Mouse (Mus musculus) brain, embryonic 18.5 days (tissue): ENCODE measurements around the gene Gm49416.
"Not testable (repeated sequence)": the region's sequence is repeated elsewhere in the genome, so short reads cannot be mapped to it uniquely, and the experiment has no call there.

Source experiments
- DNase-seq: peaks from one replicate; pipeline ENCODE4 v3.0.0-alpha.2; 2012; ENCODE audit warnings: low read depth, low spot score

Gene Gm49416

DNA sequence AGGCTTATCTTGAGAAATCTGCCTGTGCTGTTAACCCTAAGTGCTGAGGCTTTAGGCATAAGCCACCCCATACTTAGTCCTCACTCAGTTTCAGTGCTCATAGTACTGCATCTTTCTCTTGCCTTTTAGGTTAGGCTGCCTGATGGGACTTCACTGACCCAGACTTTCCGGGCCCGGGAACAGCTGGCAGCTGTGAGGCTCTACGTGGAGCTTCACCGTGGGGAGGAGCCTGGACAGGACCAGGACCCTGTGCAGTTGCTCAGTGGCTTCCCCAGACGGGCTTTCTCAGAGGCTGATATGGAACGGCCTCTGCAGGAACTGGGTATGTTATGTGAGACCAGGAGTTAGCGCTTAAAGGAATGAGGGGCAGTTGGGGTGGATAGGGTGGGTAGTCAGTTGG, 13.7 kb upstream of the Gm49416 start:
- no peak for DNase-seq

DNA sequence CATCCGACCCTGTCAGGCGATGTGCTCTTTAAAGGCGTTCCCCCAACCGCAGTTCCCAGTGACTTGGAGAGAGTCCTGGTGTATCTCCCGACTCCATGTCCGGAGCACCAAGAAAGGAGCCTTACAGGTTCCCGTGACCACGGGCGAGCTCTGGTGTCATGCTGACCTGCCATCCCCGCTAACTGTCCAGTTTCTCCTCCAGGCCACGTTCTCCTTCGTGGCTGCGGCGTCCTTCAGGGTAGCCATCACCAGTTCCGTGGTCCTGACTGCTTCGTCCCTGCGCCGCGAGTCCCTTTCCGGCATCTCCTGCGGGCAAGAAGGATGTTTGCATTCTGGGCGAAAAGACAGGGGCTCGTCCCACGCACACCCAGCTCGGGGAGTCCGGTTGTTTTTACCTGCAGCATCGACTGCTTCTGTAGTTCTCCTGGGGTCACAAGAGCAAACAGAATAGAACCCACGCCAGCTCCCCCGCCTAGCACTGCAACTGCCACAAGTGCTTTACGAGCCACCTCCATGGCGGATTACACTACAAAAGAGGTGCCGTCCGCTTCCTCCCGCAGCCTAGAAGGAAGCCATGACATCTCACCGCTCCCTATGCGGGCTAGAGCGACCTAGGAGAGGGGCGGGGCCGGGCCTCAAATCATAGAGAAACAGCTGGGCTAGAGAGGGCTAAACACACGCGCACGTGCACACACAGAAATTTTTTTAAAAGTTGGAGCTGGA, 8.3 kb upstream of the Gm49416 start, which contains the start of gene Uqcc3:
TSS of gene Uqcc3 (minus strand) at position 613 of the 723 bp plus-strand sequence.
- DNase-seq = peak; percentile 74

DNA sequence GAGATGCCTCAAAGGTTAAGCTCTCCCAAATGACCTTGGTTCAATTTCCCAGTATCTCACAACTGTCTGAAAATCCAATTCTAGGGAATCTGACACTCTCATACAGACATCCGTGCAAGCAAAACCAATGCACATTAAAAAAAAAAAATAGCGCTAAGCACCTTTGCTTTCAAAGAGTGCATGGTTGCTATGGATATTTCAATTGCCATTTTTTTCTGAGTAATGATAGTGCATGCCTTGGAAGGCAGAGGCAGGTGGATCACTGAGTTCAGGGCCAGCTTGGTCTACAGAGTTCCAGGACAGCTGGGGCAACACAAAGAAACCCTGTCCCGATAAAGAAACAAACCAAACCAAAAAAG, 7.7 kb upstream of the Gm49416 start:
- no peak for DNase-seq

DNA sequence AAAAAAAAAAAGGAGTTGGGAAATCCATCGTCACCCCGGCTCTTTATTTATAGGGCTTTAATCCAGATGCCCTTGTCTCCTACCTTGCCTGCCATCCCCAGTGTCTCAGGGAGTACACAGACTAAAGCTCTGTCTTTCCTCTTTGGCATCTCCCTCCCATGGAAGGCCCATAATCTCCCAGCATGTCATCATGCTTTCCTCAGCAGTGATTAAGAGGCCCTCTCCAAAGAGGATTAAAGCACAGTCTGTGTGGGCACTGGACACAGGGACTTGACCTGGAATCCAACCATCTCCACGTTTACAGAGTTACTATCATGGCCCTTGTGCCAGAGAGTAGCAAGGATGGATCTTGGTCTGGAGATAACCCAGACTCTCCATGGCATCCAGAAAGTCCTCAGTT, 5.1 kb upstream of the Gm49416 start, which contains the start of the genes Lbhd1 and Gm49403:
TSS of gene Lbhd1 (plus strand) at position 117 of the 400 bp plus-strand sequence.
TSS of gene Gm49403 (plus strand) at position 315 of the 400 bp plus-strand sequence.
- DNase-seq = no peak

DNA sequence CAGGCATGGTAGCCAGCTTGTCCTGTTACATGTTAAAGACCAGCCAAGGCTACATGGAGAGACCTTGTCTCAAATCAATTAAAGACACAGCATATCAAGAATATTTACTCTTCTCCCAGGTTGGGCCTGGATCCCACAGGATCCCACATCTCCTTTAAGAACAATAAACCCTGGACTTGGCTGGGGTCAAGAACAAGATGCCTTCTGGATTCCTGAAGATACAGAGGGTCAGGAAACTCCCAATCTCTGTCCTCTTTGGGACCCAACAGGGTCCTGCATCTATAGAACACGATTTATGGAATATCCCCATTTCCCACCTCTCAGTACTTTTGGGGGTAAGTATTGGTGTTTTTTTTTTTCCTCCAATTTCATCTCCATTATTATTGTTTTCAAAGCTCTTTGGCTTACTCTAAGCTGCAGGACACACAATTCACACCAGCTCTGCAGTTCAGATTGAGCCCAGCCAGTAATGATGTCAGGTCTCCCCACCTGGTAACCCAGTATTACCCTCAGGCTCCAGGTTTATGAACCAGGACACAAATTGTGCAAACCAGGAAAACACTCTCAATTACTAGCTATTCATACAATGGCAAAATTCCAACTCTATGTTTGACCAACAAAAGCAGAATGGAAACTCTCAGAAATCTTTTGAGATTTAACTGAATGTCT, 1.7 kb upstream of the Gm49416 start:
- no peak for DNase-seq

DNA sequence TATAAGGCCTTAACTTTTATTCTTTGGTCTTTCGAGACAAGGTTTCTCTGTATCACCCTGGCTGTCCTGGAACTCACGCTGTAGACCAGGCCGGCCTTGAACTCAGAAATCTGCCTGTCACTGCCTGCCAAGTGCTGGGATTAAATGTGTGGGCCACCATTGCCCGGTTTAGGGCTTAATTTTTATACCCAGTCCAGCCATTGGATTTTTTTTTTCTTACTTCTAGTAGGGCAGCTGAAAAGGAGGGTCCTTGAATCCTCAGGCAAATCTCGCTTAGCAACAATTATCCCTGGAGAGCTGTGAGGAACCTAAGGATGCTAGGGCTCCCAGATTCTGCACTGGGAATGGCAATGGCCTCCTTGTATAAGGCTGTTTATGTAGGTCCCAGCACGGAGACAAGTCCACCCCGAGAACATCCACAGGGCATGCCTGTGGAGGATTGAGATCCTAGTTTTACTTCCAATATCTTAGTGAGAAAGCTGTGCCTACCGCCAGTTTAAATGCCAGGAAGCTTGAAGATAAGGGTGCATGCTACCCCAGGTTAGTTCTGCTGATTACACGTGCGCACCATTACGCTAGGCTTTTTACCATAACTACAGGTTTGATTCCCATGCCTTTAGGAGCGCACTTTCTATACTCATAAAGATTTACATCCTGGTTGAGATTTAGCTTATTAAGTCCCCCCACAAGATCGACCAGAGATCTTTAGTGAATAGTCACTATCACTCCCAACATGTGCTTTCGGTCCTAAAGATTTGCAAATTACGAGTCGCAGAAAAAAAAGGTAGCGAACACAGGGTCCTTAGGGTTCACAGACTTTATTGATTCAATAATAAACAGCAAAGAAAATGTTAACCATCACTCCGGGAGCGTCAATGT, 902 bp upstream of the Gm49416 start:
- no peak for DNase-seq

DNA sequence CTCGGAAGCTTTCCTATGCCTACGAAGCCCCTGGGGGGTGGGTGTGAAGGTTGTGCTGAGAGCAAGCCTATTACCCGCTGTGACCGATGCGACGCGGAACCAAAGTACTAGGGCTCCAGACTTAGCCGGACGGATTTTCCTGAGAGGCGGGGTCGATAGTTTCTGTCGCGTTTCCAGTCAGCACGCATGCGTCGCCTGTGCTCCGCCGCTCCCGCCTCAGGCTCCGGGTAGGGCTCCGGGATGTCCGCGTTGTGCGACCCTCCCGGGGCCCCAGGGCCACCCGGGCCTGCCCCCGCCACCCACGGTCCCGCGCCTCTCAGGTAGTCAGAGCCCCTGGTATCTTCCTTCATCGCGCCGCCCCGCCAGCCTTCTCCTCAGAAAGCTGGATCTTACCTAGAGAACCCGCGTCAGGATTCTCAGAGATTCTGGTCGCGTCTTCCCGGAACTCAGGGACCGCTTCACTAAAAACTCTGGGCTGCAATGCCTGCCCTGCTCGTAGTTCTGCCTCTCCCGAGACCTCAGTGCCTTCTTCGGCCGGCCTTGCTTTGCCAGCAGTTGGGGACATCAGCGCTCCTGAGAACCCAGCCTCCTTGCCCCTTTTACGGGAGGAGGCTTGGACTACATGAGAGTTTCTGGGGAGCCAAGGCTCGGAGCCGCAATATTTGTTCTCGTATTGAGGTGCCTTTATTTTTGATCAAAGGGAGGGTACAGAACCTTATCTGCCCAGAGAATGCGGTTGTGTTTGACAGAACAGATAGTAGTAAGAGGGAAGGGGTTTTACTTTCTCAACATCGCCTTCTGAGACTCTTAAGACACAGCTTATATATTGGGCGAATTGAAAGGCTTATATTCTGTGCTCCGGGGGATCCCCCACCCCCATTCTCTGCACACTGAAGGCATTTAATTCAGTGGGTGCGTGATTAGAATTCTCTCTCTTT, 4.4 kb downstream of the Gm49416 start, which contains the start of gene Ints5:
TSS of gene Ints5 (plus strand) at position 177 of the 938 bp plus-strand sequence.
- DNase-seq = peak; percentile 68

DNA sequence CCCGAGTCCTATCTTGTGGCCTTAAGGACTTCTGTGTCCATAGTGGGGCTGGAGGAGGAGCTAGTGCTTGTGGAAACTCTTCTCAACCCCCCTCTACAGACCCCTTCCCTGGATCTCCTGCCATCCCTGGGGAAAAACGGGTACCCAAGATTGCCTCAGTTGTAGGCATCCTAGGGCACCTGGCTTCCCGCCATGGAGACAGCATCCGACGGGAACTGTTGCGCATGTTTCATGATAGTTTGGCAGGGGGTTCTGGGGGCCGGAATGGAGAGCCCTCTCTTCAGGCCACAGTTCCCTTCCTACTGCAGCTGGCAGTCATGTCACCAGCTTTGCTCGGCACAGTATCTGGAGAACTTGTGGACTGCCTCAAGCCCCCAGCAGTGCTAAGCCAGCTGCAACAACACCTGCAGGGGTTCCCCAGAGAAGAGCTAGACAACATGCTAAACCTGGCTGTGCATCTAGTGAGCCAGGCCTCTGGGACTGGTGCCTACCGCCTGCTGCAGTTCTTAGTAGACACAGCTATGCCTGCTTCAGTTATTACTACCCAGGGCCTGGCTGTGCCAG, 6.8 kb downstream of the Gm49416 start:
- no peak for DNase-seq

DNA sequence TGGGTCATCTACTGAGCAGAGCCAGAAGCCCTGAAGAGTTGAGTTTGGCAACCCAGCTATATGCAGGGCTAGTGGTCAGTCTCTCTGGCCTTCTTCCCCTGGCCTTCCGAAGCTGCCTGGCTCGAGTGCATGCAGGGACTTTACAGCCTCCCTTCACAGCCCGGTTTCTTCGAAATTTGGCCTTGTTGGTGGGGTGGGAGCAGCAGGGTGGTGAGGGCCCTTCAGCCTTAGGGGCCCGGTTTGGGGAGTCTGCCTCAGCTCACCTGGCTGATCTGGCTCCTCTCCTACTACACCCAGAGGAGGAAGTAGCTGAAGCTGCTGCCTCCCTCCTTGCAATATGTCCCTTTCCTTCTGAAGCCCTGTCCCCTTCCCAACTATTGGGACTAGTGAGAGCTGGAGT, 7.5 kb downstream of the Gm49416 start:
- DNase-seq = not testable (repeated sequence)

DNA sequence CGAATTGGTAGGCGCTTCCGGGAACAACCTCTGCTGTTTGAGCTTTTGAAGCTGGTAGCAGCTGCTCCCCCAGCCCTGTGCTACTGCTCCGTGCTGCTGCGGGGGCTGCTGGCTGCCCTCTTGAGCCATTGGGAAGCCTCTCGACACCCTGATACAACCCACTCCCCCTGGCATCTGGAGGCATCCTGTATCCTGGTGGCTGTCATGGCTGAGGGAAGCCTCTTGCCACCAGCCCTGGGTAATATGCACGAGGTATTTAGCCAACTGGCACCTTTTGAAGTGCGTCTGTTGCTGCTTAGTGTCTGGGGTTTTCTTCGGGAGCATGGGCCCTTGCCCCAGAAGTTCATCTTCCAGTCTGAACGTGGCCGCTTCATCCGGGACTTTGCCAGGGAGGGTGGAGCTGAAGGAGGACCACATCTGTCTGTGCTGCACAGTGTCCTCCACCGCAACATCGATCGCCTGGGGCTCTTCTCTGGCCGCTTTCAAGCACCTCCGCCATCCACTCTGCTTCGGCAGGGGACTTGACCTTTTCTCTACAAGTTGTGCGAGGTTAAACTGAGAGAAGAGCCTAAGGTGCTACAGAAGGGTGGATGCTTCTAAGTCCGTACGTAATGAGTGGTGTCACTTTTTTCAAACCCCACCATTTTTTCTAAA, 8.6 kb downstream of the Gm49416 start:
- not testable (repeated sequence) for DNase-seq

DNA sequence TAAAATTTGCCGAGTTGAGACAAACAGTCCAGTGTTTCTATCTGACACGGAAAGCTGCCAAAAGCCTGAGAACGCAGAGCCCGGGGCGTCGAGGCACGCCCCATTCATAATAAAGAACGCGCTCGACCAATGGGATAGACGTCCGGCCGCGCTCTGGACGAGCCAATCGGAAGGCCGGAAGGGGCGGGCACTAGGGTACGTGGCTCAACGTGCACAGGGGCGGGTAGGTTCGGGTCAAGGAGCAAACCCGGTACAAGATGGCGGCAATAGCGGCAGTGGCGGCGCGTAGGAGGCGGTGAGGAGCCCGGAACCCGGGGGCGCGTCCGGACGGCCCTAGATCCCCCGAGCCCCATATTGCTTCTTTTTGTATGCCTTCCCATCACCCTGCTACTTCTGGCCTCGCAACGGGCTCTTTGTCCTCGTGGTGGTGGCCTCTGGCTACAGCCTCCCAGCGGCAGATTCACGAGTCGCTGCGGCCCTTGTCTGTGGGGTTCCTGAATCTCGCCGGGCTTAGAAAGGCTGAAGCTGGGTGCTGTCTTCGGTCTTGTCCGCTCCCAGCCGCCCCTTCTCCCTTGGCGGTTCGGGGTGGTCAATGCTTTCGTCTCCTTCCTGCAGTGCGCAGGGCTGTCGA, 9.3 kb downstream of the Gm49416 start, which contains the start of gene Ganab:
TSS of gene Ganab (plus strand) at position 207 of the 631 bp plus-strand sequence.
- peak; percentile 90 for DNase-seq

DNA sequence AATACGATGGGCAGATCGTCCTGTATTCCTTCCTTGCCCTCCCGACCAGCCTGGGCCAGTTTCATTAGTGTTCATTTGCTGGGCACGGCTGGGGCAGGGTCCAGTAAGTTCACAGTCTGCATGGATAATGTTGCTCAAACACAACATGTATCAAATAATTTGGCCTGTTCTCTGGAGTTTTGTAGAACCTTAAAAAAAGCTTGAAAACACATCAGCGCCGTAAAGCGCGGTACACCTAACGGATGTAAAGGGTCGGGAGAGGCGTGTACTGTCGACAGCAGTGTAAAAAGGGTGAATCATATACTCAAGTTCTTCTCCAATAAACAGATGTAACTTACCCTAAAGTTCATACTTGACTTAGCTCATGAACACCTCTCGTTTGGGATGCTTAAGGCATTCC, 9.8 kb downstream of the Gm49416 start:
- no peak for DNase-seq

DNA sequence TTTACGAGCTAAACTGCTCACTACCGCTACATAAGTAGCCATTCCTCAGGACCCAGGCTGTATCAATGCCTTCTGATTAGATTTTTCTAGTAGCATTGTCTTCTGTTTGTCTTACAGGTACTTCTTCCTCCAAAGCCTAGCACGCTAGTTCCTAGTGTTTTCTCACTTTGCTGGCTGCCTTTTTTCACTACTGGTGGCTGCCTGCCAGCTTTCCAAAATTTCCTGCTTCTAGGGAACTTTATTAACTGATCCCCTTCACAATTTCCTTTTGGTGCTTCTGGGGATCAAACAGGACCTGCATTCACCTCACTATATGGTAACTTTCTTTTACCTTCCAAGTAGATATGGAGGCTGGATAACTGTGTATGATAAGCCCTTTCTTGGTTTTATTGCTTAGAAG, 10.4 kb downstream of the Gm49416 start:
- DNase-seq = no peak

DNA sequence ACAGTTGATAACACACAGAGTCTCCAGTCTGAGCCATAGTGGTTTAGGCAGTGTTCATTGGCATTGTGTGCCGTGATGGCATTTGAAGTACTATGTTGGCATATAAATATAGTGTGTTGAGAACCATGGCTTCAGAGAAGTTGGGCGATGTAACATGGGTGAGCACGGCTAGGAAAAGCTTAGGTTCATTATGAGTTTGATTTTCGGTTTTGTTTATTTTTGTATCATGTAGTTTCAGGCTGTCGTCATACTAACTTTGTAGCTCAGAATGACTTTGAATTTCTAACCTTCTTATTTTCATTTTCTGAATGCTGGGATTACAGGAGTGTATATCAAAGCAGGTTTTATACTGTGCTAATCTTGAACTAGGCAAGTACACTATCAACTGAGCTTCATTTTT, 14.7 kb downstream of the Gm49416 start:
- DNase-seq = no peak

DNA sequence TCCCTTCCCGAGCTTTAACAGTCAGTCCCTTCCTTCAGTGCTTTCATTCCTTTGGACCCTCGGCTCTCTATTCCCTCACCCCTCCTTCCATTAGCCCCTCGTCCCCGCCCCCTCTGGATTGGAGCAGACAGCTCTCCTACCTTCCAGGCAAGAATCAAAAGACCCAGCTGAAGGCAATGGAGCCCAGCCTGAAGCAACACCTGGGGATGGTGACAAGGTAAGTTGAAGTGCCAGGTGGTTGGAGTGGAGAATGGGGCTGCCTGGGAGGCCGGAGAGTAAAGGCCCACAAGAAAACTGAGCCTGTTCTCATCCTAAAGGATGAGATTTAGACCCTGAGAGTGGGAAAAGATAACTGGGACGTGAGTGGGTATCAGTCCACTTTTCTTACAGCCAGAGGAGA, 19.8 kb downstream of the Gm49416 start:
- DNase-seq = no peak

DNA sequence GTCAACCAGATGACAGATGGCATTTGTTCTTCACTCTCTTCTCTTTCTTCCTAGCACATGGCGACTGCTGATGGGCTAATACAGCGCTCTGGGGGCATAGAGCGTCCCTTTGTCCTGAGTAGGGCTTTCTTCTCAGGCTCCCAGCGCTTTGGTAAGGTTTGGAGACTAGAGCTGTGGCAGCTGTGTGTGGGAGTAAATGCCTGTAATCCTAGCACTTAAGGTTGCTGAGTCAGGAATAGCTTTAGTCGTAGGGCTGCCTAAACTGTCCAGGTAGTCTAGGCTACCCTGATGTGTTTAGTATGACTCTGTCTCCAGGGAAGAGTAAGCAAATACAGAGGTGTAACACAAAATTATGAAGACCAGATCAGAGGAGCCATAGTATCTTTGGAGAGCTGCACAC, 23.1 kb downstream of the Gm49416 start:
- no peak for DNase-seq

DNA sequence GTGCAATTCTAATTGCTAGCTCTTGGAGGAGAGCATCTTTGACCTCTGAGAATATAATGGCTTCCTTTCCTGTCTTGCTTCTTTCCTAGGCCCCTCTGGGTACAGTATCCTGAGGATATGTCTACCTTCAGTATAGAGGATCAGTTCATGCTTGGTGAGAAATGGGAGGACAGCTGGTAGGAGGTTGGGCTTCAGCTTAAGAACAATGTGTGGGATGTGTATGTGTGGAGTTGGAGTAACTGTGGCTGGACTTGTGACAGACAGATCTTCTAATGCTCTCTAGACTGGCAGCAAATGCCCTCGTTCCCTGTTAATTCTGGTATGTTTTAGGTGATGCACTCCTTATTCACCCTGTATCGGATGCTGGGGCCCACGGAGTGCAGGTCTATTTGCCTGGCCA, 25.5 kb downstream of the Gm49416 start:
- no peak for DNase-seq

DNA sequence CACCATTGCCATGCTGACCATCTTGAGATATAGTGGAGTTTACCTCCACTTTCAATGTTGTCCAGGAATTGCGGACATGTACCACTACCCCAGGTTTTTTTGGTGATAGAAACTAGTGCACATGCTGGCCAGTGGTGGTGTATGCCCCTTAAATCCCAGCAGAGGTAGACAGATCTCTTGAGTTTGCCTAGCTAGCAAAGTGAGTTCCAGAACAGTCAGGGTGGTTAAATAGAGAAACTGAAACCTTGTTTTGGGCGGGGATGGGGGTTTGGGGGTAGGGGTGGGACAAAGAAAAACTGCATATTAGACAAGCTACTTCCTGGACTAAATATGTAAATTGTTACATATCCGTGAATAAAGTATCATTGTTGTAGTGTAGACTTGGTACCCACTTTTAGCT, 30.3 kb downstream of the Gm49416 start:
- DNase-seq = no peak

DNA sequence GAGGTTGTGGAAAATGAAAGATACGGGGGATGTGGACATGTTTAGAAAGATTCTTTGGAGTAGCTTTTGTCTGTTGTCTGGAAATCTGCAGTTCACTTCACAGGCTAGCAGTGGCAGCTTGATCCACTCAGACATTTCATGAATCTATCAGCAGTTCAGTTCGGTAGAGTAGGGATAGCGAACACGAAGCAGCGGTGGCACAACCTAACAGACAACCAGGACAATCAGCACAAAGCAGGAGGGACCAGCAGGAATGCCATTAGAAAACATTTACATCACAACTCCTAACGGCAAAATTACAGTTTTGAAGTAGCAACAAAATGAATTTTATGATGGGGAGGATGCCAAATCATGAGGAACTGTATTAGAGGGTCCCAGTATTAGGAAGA, 31.0 kb downstream of the Gm49416 start:
- DNase-seq = no peak
